Mouse (Mus musculus) telencephalon, adult 2 months (tissue): ENCODE data around the gene Arhgef26.

Experiments used
- DNase-seq: peaks from one replicate; pipeline ENCODE4 v3.0.0-alpha.2; 2011; ENCODE audit warnings: low read depth, low spot score

The Arhgef26 gene

DNA sequence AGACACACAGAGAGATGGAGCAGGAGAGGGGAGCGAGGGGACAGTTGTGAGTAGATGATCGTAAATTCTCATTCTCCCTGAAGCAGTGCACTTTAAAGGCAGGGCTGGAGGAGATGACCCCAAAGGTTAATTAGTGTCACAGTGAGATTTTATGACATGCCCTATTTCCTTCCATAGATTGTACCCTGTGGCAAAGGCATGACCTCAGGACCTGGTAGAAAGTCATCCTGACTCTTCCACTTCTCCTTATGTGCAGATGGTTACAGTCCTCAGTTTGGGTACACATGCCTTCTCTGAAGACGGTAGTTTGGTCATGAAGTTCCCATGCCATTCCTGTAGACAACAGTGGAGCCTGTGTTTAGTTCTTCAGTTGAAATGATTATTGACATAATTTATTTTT is 42.3 kb downstream of the Arhgef26 start:
- DNase-seq: no peak

DNA sequence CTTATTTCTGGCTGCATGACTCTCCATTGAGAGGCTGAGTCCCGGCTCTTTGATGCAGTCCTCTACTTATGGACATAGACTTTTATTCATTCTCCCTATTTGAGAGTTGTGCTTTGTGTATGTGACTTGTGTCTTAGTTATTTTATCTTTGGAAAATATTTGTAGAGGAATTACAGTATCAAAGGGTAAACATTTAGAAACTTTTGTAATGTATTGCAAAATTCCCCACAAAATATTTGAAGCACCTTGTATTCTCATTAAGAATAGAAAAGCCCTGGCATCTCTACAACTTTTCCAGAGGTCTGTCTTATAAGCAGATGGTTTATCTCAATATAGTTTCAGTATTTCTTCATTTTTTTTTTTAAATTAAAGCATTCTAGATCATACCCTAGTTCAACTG is 44.7 kb downstream of the Arhgef26 start:
- DNase-seq: no peak

DNA sequence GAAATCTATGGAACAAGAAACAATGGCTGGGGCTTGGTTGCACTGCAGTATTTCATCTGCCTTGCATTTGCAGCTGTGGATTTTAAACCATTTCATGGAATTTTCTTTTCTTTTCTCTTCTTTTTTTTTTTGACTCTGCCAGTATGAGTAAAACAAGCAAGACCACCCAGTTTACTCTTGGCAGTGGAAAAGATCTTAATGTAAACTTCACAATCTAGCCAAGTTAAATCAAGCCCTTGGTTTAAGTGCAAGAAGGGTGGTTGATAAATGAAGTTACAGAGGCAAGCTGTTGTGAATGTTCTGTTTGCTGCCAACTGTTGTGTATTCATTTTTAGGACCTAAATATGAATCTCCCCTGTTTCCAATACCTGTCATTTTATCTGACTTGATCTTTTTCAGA is 54.5 kb downstream of the Arhgef26 start:
- no peak for DNase-seq

DNA sequence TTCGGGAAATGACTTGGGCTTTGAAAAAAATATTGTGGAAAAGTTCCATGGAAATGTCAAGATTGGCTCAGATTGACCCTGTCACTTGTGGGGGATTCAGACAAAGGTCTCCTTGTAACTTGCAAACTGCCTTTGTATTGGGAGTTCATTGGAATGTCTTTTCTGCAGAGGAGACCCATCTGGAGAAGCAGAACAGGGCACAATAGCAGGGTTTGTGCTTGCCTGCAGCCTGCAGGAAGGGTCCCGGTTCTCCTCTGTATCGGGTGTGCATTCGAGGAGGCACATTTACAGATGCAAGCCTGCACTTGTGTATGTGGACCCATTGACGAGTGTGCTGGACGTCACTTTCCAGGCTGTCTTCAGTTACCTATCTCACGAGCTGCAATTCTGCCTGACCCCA is 56.1 kb downstream of the Arhgef26 start:
- no peak for DNase-seq

DNA sequence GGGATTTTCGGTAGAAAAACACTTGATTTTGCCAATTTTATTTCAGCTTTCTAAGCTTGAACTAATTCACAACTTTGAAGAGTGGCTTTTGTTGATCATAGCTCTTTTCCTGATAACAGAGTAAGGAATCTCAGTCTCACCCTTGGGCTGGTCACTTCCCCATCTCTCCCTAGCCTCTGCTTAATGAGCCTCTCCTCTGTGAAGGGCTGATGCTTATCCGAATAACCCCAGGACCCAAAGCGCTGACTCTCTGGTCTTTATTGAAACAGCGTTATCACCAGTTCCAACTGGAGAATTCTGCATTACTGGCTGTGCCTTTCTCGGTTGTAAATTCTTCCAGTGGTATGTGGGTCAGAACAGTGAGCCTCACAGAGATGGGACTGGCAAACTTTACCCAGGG is 57.2 kb downstream of the Arhgef26 start:
- DNase-seq: no peak

DNA sequence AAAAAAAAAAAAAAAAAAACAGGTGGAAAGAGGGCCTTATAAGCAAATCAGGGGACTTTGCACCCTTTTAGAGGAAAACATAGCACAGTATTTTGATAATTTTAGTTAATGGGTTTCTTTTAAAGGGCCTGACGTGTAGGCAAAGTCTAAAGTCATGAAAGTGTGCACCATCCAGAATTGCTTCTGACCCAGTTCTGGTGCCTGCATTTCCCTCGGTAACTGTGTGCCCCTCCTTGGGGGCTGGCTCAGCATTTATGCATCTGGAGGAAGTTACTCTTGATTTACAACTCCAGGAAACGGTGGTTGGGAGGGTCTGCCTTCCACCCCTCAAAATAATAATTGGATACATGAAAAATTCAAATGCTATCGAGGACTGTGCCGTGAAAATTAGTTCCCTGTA is 58.0 kb downstream of the Arhgef26 start:
- DNase-seq: no peak

DNA sequence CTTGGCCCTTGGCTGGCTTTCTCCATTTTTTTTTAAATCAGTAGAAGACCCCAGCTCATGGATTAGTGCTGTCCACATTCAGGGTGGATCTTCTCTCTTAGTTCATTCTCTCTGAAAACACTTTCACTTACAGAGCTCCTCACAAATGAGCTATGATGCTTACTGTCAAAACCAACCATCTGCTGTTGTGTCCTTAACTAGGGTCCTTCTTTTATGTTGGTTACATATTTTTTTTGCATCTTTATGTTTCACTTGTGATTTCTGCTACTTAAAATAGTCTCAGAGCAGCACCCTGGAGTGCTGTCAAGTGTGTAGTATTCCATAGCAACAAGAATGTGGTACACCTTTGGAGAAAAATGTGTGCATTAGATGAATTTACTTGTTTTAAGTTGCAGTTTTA is 60.0 kb downstream of the Arhgef26 start:
- peak; percentile 16 for DNase-seq

DNA sequence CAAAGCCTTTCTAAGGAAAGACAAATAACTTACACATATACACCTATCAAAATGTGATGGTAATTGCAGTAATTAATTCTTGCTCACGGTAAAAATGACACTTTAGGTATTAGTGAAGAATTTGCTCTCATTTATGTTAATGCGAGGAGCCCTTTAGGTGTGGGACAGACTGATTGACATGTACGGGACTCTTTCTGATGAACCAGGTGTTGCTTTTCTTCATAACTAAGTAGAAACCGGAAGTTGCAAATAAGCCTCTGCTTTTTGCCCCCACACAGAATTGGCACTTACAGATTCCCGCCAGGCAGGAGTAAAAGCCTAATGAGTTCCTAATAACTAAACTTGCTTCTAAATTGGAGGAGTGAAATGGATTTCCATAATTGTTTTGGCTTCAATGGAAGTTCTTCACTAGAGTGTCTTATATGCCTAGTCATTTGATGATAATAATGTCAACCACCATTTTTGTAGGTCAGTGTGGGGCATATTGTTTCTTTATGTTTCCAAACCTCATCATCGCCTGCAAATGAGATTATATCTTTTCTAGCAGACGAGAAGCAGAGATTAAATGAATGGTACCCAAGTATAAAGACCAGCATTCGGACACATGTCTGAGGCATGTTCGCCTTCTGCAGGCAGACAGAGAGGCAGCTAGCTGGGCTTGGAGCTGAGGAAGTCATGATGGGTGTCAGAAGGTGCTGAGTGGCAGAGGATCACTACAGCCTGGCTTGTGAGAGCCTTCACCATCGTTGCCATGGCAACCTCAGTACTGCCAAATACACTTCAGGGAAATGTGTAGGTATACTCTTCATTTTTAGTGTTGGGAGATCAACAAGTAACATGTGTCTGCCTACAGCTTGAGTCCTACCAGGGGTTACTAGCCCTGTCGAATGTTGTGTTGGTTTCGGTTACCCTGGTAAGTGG is 61.9 kb downstream of the Arhgef26 start:
- DNase-seq: no peak

DNA sequence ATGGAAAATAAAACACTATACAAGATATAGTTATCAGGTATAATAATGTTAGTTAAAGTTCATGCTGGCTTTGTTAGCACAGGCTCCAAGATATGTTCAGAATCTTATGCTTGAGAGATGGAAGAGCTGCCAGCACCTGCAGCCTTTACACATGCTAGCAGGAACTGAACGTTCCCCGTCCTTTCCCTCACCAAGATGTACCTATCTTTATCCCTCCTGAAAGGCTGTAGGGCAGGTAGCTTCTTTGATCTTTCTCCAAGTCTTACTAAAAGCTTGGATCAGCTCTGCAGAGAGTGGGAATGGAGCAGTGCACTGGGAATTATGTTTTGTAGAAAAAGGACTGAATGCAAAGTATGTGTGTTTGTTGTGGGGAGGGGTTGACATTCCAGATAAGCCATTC is 64.3 kb downstream of the Arhgef26 start:
- DNase-seq: no peak

DNA sequence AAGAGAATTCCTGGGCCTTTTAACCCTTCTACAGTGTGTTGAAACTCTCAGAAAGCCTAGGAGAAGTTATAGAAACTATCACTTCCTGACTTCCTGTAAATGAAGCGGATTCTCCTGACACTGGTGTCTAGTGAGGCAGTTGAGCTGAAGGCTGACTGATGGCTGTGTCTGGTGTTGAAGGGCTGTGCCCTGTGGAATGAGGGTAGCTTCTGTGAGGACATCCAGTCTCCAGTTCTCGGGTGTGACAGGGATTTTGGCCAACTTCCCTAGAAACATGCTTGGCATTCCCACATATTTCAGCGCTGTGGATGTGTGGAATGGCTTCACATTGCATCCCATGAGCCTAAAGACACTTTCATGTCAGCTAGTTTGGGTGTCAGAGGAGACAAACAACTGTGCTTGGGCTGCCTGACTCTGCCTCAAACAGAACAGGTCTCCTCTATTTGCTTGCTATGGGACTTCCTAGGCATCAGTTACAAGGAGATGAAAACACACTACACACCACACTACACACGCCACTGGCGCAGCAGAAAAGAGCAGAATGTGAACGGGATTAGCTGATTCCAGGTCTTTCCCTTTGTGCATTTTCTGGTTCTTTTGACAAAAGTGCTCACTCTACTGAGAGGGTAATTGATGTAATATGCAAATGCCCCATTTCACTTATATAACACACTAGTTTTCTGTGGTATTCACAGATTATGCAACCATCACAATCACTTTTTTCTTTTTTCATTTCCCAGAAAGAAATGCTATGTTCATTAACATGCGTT is 66.5 kb downstream of the Arhgef26 start:
- DNase-seq: no peak

DNA sequence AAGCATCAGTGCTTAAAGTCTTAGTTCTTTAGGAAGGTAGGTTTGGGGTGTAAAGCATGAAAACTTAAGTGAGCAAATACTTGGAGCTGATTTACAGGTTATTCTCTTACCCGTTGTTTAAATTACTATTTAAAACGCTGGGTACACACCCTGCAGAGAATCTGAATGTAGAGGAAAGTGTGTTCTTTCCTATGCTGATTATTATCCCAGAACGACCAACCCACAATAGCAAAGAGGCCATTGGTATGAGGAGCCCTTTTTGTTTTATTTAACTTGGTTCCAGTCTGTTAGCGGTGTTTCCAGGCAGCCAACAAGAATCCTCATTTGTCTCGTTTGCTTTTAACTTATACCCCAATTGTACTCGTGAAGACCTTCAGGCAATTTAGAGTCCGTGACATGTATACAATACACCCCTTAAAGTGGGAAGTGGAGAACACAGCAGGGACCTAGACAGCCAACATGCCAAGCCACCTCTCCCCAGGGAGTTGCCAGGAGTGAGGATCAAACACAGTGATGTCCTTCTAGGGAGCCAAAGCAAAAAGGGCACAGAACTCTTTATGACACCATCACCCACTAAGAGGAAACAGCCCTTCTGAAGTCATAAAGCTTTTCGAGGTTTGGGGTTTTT is 71.5 kb downstream of the Arhgef26 start:
- no peak for DNase-seq

DNA sequence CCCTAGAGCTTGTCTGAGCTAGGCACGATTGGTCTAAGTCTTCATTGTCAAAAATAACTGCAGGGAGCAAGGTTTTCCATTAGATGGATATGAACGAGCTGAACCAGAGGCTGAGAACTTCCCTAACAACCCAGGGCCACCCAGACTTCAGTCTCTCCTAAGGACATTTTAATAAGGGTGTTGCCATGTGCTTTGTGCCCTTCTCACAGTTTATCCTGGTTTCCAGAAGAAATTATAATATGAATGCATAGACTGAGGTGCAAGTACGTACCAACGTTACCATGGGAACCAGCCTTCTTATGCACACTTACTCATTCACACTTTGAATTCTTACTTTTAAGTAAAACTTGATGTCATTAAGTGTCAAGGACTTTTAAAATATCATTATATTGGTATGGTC is 72.3 kb downstream of the Arhgef26 start:
- DNase-seq: no peak

DNA sequence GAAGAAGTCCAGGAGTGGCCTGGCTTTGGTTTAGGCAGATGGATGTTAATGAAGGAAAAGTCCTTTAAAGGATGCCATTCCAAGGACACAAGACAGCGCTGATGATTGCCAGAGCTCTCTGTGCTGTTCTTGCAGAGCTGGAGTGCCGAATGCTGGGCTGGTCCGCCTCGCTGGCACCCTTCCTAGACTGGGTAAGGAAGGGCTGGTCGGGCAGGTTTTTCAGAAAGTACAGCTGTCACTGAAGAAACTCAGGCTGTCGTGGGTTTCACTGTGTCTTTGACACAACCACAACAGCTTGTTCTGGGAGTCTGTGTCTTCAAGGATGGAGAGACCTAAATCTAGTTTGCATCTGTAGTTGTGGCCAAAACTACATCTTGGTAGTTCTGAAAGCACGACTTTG is 74.6 kb downstream of the Arhgef26 start:
- DNase-seq: peak; percentile 50

DNA sequence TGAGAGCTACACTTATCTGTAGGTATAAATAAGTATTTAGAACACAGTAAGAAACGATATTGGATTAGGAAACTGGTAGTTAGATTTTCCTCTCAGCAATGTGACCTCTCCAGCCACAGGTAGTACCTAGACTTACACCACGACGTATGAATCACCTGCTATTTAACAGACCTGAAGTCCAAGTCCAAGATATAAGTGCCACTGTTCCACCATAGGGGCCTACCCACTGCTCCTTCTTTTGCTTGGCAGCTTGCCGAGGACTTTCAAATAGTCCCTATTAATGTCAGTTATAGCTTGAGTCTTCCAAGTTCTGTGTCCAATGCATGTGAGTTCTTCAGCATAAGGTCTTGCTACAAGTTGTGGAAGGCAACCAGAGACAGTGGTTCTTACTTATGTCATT is 76.8 kb downstream of the Arhgef26 start:
- DNase-seq: no peak

DNA sequence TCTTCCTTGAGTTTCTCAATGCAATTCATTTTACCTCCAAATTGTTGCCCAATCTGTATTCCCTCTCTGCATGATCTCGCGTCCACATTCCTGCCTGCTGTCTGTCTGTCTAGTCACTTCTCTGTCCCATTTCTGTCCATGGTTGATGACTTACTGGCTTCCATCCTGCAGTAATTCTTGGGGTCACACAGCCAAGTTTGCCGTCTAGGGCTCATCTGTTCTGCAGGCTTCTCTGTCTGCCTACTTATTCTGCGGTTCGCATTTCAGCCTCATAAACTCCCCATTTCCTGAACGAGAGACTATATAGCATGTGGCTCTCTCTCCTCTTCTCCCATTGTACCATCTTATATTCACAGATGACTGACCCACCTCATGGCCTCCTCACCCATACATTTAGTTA is 79.3 kb downstream of the Arhgef26 start:
- no peak for DNase-seq

DNA sequence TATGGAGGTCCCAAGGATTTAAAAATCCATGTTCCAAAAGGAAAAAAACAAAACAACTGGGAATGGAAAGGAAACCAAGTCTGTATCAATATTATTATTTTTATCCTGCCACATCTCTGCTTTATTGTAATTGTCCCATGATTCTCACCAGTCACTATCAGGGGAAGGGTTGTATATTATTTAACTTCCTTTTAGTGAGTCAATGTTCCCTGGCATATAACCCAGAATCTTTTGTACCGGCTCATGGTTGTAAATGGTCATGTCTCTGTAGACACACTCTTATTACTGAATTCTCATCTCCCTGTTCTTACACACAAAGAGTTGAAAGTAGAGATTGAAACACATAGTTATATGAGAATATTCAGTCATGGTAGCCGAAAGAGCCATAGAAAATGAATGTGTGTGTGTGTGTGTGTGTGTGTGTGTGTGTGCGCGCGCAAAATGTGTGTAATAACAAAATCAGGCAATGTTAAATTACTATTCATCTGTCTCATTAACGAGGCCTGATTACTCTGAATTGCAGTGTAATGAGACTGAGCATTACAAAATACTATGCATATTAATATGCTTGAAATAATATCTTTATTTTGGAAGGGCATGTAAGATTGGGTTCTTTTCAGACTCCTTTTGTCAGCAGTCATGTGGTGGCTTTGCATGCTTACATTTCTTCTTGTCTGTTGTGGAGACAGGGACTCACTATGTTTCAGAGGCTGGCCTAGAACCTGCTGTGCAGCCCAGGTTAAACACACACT is 80.4 kb downstream of the Arhgef26 start:
- DNase-seq: no peak

DNA sequence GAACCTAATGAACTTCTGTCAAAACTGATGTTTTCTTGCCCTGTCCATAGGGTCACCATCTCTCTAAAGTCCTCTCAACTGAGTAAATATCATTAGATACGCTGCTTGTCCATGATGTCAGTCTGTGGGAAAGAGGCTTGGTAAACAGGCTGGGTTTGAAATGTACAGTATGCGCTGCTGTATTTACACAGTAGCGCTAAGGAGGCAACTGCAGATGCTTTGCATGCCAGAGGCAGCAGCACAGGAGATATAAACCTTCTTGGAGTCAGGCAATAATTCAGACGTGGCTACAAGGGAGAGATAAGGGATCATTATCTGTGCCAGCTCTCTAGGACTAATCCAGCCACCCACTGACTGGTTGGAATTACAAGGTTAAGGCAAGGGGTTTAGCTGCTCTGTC is 95.5 kb downstream of the Arhgef26 start:
- DNase-seq: no peak

DNA sequence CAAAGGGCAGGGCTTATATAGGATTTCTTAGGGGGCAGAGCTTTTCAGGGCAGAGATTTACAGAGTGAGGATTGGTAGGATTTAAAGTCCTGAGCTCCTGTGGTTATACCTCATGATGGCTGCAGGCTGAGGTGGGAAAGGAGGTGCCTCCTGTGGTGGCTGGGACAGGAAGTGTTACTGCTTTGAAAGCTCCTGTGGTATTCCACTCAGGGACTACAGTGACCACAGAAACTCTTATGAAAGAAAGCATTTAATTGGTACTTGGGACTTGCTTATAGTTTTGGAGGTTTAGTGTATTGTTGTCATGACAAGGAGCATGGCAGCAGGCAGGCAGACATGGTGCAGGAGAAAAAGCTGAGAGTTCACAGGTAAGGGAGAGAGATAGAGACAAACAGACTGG is 97.8 kb downstream of the Arhgef26 start:
- no peak for DNase-seq

DNA sequence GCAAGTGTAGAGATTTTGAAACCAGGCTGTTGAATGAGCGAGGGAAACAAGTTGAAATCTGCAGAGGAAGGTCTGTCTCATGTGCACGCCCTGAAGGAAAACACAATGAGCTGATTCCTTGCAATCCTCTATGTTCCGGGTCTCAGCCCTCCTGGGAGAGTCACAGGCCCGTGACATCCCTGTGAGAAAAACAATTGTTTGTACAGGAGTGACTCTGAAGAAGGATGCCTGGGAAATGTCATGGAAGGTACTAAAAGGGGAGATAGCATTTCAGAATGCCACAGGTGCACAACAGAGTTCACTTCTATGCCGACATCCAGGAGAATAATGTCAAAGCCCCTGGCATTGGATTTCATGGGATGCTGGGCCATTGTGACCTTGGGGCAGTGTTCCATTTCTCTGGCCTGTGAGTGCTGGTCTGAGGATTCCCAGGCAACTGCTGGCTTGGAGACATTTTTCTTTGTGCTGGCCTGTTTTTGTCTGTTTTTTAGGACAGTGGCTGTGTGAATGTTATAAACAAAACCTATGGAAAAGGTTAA is 102.4 kb downstream of the Arhgef26 start:
- DNase-seq: no peak

DNA sequence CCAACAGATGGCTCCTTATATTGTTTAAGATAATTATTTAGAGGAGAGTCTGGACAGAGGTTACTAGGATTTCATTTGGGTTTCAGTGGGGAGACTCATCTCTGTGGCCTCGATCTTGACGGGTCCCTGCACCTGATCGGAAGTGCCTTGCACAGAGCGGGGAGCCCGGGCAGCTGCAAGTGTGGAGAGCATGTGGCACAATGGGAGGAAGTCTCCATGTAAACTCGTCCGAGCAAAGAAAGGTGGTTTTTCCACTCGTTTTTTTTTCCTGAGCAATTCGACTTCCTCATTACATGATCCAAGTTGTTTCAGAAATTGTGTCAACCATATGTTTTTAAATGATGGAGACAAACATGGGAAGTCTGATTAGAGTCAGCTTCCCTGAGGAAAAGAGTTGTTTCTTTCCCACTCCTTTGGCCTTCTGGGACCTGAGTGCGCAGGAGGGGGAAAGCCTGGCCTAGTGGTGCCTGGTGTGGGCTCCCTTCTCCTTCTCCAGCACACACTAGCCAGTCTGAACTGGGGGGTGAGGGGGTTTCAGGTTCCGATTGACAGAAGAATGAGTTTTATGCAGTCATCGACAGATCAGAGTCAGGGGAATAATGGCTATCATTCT is 105.5 kb downstream of the Arhgef26 start:
- no peak for DNase-seq

DNA sequence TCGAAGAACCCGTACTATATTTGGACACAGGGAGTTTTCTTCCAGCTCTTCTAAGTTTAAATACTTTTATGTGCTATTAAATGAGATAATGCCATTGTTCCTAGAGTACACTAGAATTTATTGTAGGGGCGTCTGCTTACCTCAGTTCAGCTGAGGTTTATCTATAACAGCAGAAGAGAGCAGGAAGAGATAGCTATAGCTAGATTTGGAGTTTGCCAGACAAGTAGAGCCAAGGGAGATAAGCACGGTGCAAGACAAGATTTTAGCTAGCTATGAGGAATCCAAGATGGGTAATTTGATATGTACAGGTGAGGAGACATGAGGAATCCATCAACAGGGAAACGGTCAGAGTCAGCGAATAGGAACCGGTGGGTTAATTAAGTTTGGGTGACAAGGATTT is 108.1 kb downstream of the Arhgef26 start:
- no peak for DNase-seq
